Mouse (Mus musculus) liver, embryonic 12.5 days (tissue): ENCODE measurements around the gene Olfr738. TPM values are rescaled to one million over a fixed set of nuclear protein-coding genes. Genes with fewer than 3 reads are reported as not detected.

Experiments used
- ATAC-seq: fragments of 200-750 bp; cut with Nextera tagmentation; 2 replicates; pipeline ENCODE4 v1.8.0; 2017; ENCODE audit warnings: moderate number of reproducible peaks, mild to moderate bottlenecking, moderate library complexity
- H3K27ac ChIP-seq: fragments of 300-500 bp; sonication (generic); 2 replicates; pipeline ENCODE4 v1.5.1; 2016; ENCODE audit warnings: mild to moderate bottlenecking
- H3K27me3 ChIP-seq: fragments of 300-500 bp; sonication (generic); replicated peaks from 2 replicates; pipeline ENCODE4 v1.6.1; 2016; ENCODE audit warnings: mild to moderate bottlenecking, moderate library complexity
- H3K36me3 ChIP-seq: fragments of 300-500 bp; sonication (generic); 2 replicates; pipeline ENCODE4 v1.6.1; 2016; ENCODE audit warnings: mild to moderate bottlenecking, moderate library complexity
- H3K4me1 ChIP-seq: fragments of 300-500 bp; sonication (generic); 2 replicates; pipeline ENCODE4 v1.6.1; 2016
- H3K4me2 ChIP-seq: fragments of 300-500 bp; sonication (generic); 2 replicates; pipeline ENCODE4 v1.6.1; 2016; ENCODE audit warnings: mild to moderate bottlenecking, moderate library complexity
- H3K4me3 ChIP-seq: fragments of 300-500 bp; sonication (generic); 2 replicates; pipeline ENCODE4 v1.5.1; 2016; ENCODE audit warnings: mild to moderate bottlenecking, moderate library complexity
- H3K9ac ChIP-seq: fragments of 300-500 bp; sonication (generic); 2 replicates; pipeline ENCODE4 v1.6.1; 2016; ENCODE audit warnings: mild to moderate bottlenecking, moderate library complexity
- H3K9me3 ChIP-seq: fragments of 300-500 bp; sonication (generic); replicated peaks from 2 replicates; pipeline ENCODE4 v1.6.1; 2016; ENCODE audit warnings: mild to moderate bottlenecking, moderate library complexity
- WGBS: fragments of 180-500 bp; shearing (Covaris S2); methylation state at CpG from one replicate; pipeline ENCODE4 v1.1.7; 2016; ENCODE audit not compliant: insufficient replicate concordance; 5-methylcytosine and 5-hydroxymethylcytosine counted together
- polyA plus RNA-seq: library from polyadenylated mRNA; unstranded; fragments of >200 nt; fragmentation: Nextera tagmentation; extraction: Ambion mirVana; gene quantifications from 2 replicates; pipeline ENCODE4 v1.2.1, GENCODE M21; 2016

The Olfr738 gene
- not detected in 2 replicates for polyA plus RNA-seq

- Histone ChIP-seq H3K9me3 (no peaks in the 10 kb centered on the region), H3K4me2 (no peak within 1 kb of the TSS), H3K27ac (no peak within 1 kb of the TSS), H3K36me3 (no peaks in the 10 kb centered on the region), H3K4me3 (no peak within 1 kb of the TSS), H3K27me3 (no peaks in the 10 kb centered on the region), H3K9ac (no peak within 1 kb of the TSS), H3K4me1 (no peaks in the 10 kb centered on the region)
- 68% methylated on average over 1 of the region's 1 CpGs for WGBS
- ATAC-seq: no peak
Observed at GRCm38 (mm10) chr14:50407268-50407667, at the start of gene Olfr738. TSS of gene Olfr738 (plus strand) at chr14:50407568.

GRCm38 (mm10) chr14:50357593-50357992, 49.8 kb upstream of the Olfr738 start, which contains the start of gene Tlr11:
TSS of gene Tlr11 (plus strand) at chr14:50357914.
- Histone ChIP-seq H3K27ac (no peak within 1 kb of the TSS), H3K4me1 (no peaks in the 10 kb centered on the region), H3K9me3 (no peaks in the 10 kb centered on the region), H3K4me3 (no peak within 1 kb of the TSS), H3K9ac (no peak within 1 kb of the TSS), H3K27me3 (no peaks in the 10 kb centered on the region), H3K36me3 (no peaks in the 10 kb centered on the region), H3K4me2 (no peak within 1 kb of the TSS)
- 44% methylated on average over 2 of the region's 2 CpGs for WGBS
- ATAC-seq: no peak

DNA sequence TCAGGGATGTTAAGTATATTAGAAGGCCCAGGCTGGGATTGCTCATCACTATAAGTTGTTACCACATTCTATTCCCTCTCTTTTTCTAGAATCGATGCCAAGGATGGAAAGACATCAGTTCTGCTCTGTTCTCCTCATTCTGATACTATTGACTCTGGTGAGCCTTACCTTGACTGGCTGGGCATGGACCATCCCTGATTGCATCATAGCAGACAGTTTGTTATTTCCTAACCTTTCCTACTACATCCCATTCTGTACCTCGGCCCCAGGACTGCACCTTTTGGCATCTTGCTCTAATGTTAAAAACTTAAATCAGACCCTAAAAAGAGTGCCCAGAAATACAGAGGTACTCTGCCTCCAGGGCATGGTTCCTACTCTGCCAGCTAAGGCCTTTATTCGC, 46.9 kb upstream of the Olfr738 start:
- Histone ChIP-seq H3K4me3 (no peak overlapping the region), H3K27ac (no peak overlapping the region), H3K9me3 (no peaks in the 10 kb centered on the region), H3K27me3 (no peaks in the 10 kb centered on the region), H3K36me3 (no peaks in the 10 kb centered on the region), H3K9ac (no peak overlapping the region), H3K4me1 (no peaks in the 10 kb centered on the region), H3K4me2 (no peak overlapping the region)
- no peak for ATAC-seq
- 70% methylated on average over 3 of the region's 3 CpGs for whole genome bisulfite sequencing

DNA sequence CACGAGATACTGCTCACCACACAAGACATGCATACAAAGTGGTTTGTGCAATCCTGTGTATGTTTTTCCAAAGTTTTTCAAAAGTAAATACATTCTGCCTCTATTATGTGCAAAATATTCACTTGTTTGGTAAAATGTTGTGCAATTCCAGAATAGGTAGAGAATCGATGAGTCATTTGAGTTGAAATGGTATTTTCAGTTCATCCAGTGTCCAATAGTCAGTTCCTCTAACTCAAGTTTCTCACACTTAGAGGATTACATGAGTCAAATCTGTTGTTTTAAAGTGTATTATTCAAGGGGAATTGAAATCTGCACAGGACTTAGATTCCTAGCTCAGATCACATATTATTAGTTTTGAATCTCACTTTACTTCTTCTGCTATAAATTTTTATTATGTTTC, 43.8 kb upstream of the Olfr738 start:
- no peaks in the 10 kb centered on the region for H3K36me3 ChIP-seq
- no peak for ATAC-seq
- 54% methylated on average over 2 of the region's 2 CpGs for WGBS
- no peaks in the 10 kb centered on the region for H3K9me3 ChIP-seq
- H3K4me1 ChIP-seq: no peaks in the 10 kb centered on the region
- H3K27ac ChIP-seq: no peak overlapping the region
- H3K4me2 ChIP-seq: no peak overlapping the region
- H3K9ac ChIP-seq: no peak overlapping the region
- no peaks in the 10 kb centered on the region for H3K27me3 ChIP-seq
- H3K4me3 ChIP-seq: no peak overlapping the region

DNA sequence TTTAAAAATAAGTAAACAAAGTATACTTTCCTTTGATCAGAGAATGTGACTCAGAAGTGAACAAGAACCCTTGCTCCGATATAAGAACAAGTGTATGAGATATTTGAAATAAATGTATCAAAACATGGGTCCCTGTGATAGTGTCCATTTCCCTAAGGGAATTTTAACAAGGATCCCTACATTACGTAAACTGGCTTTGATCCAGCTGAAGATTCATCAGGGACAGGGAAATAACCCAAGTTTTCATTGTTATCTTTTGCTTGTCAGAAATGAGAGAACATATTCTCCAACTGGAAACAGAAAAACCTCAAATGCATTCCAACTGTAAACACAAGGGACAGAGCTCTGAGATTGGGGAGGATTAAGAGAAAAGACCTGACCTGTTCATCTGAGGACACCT, 26.5 kb upstream of the Olfr738 start, which contains the start of gene Olfr736:
Gene Olfr736 (plus strand): TSS at position 301 of the 400 bp plus-strand sequence.
- no peaks in the 10 kb centered on the region for H3K27me3 ChIP-seq
- no peaks in the 10 kb centered on the region for H3K4me1 ChIP-seq
- no peaks in the 10 kb centered on the region for H3K9me3 ChIP-seq
- ATAC-seq: no peak
- no peak within 1 kb of the TSS for H3K4me2 ChIP-seq
- no peak within 1 kb of the TSS for H3K27ac ChIP-seq
- 71% methylated on average over 2 of the region's 2 CpGs for WGBS
- H3K9ac ChIP-seq: no peak within 1 kb of the TSS
- no peak within 1 kb of the TSS for H3K4me3 ChIP-seq
- H3K36me3 ChIP-seq: no peaks in the 10 kb centered on the region

DNA sequence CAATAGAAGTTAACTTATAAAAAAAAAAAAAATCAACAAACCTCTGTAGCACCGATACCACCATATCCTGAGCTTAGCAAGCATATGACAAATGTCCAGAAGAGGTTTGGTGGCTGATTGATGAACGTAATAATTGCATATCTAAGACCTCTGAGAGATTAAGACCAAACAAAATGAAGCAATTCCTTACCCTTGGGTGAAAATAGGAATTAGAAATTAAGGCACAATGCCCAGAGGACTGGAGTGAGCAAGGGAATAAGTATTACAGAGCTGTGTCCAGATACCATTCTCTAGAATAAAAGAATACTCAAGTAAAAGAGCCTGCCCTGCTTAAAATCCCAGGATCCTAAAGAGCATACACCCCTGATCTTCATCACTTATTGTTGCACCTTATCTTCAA, 11.0 kb downstream of the Olfr738 start, which contains the start of gene Olfr739:
Gene Olfr739 (plus strand): TSS at position 301 of the 400 bp plus-strand sequence.
- Histone ChIP-seq H3K36me3 (no peaks in the 10 kb centered on the region), H3K9me3 (no peaks in the 10 kb centered on the region), H3K4me1 (no peaks in the 10 kb centered on the region), H3K27ac (no peak within 1 kb of the TSS), H3K4me2 (no peak within 1 kb of the TSS), H3K9ac (no peak within 1 kb of the TSS), H3K27me3 (no peaks in the 10 kb centered on the region), H3K4me3 (no peak within 1 kb of the TSS)
- 52% methylated on average over 2 of the region's 2 CpGs for WGBS
- ATAC-seq: no peak

DNA sequence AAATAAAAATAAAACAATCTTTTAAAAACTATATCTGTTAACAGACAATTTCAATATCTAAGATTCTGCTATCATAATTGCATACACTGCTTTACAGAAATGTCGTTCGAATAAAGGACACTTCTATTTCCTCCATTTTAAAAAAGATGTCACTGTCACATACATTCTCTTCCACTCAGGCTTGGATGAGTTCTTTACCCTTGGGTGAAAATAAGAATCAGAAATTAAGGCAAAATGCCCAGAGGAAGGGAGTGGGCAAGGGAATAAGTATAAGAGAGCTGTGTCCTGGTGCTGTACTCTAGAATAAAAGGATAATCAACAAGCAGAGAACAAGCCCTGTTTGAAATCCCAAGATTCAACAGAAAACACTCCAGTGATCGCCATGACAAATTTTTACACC, 37.9 kb downstream of the Olfr738 start, which contains the start of gene Olfr740:
Gene Olfr740 (plus strand): TSS at position 301 of the 400 bp plus-strand sequence.
- WGBS: 70% methylated on average over 3 of the region's 3 CpGs

More for the DNA sequence above, 37.9 kb downstream of the Olfr738 start, which contains the start of gene Olfr740:
- Histone ChIP-seq H3K27me3 (no peaks in the 10 kb centered on the region), H3K9me3 (no peaks in the 10 kb centered on the region), H3K4me1 (no peaks in the 10 kb centered on the region), H3K36me3 (no peaks in the 10 kb centered on the region), H3K4me3 (no peak within 1 kb of the TSS), H3K9ac (no peak within 1 kb of the TSS), H3K4me2 (no peak within 1 kb of the TSS), H3K27ac (no peak within 1 kb of the TSS)
- no peak for ATAC-seq

Other genes with a start within 250 kb of the Olfr738 start
- not detected in 2 replicates for gene Olfr730, start 219.4 kb upstream of the Olfr738 start, polyA plus RNA-seq
- not detected in 2 replicates for gene Olfr731, start 165.7 kb upstream of the Olfr738 start, polyA plus RNA-seq
- gene Olfr732, start 123.4 kb upstream of the Olfr738 start, polyA plus RNA-seq: not detected in 2 replicates
- gene Olfr733, start 106.0 kb upstream of the Olfr738 start, polyA plus RNA-seq: not detected in 2 replicates
- not detected in 2 replicates for gene Olfr734, start 80.8 kb upstream of the Olfr738 start, polyA plus RNA-seq
- gene Olfr735, start 58.7 kb upstream of the Olfr738 start, polyA plus RNA-seq: not detected in 2 replicates
- not detected in 2 replicates for gene Tlr11, start 49.7 kb upstream of the Olfr738 start, polyA plus RNA-seq
- not detected in 2 replicates for gene Olfr736, start 26.4 kb upstream of the Olfr738 start, polyA plus RNA-seq
- not detected in 2 replicates for gene Olfr739, start 11.1 kb downstream of the Olfr738 start, polyA plus RNA-seq
- gene Olfr740, start 38.0 kb downstream of the Olfr738 start, polyA plus RNA-seq: not detected in 2 replicates
- not detected in 2 replicates for gene Olfr741, start 65.2 kb downstream of the Olfr738 start, polyA plus RNA-seq
- not detected in 2 replicates for gene Olfr742, start 96.0 kb downstream of the Olfr738 start, polyA plus RNA-seq
- gene Olfr743, start 114.3 kb downstream of the Olfr738 start, polyA plus RNA-seq: not detected in 2 replicates
- not detected in 2 replicates for gene Olfr744, start 207.3 kb downstream of the Olfr738 start, polyA plus RNA-seq
- gene Olfr745, start 231.8 kb downstream of the Olfr738 start, polyA plus RNA-seq: not detected in 2 replicates
- not detected in 2 replicates for gene Olfr746, start 239.5 kb downstream of the Olfr738 start, polyA plus RNA-seq